Mouse (Mus musculus) kidney, embryonic 14.5 days (tissue): ENCODE measurements around the gene Fgfr3. TPM values are rescaled to one million over a fixed set of nuclear protein-coding genes. Genes with fewer than 3 reads are reported as not detected.
A peak's percentile ranks its signal among the peaks of the same experiment; 100 is the strongest.

Source experiments
- ATAC-seq: fragments of 200-750 bp; cut with Nextera tagmentation; 2 replicates; pipeline ENCODE4 v1.8.0; 2017; ENCODE audit warnings: moderate number of reproducible peaks, mild to moderate bottlenecking, moderate TSS enrichment, moderate library complexity; ENCODE audit not compliant: low FRiP score, low TSS enrichment
- H3K27ac ChIP-seq: fragments of 300-500 bp; sonication (generic); 2 replicates; pipeline ENCODE4 v1.5.1; 2014; ENCODE audit warnings: low read depth, mild to moderate bottlenecking, low read length, moderate library complexity, mixed read lengths
- H3K27me3 ChIP-seq: fragments of 300-500 bp; sonication (generic); 2 replicates; pipeline ENCODE4 v1.6.1; 2014; ENCODE audit warnings: mild to moderate bottlenecking, low read length; ENCODE audit not compliant: control insufficient read depth, insufficient read depth
- H3K36me3 ChIP-seq: fragments of 300-500 bp; sonication (generic); 2 replicates; pipeline ENCODE4 v1.6.1; 2014; ENCODE audit warnings: low read length, mixed read lengths; ENCODE audit not compliant: control insufficient read depth, insufficient read depth
- H3K4me1 ChIP-seq: fragments of 300-500 bp; sonication (generic); 2 replicates; pipeline ENCODE4 v1.6.1; 2014; ENCODE audit warnings: low read length, mixed read lengths; ENCODE audit not compliant: control insufficient read depth, insufficient read depth
- H3K4me2 ChIP-seq: fragments of 300-500 bp; sonication (generic); replicated peaks from 2 replicates; pipeline ENCODE4 v1.6.1; 2014; ENCODE audit warnings: low read depth, mild to moderate bottlenecking, low read length
- H3K4me3 ChIP-seq: fragments of 300-500 bp; sonication (generic); 2 replicates; pipeline ENCODE4 v1.5.1; 2014; ENCODE audit warnings: mild to moderate bottlenecking, low read length
- H3K9ac ChIP-seq: fragments of 300-500 bp; sonication (generic); 2 replicates; pipeline ENCODE4 v1.6.1; 2014; ENCODE audit warnings: low read depth, mild to moderate bottlenecking, low read length, moderate library complexity
- H3K9me3 ChIP-seq: fragments of 300-500 bp; sonication (generic); 2 replicates; pipeline ENCODE4 v1.6.1; 2016; ENCODE audit warnings: low read length; ENCODE audit not compliant: control insufficient read depth
- whole genome bisulfite sequencing: fragments of 180-500 bp; shearing (Covaris S2); extraction: QIAGEN DNeasy Blood & Tissue Kit; methylation state at CpG from one replicate; pipeline ENCODE4 v1.1.7; 2014; 5-methylcytosine and 5-hydroxymethylcytosine counted together
- polyA plus RNA-seq: library from polyadenylated mRNA; unstranded; fragments of >200 nt; fragmentation: Nextera tagmentation; extraction: Ambion mirVana; gene quantifications from 2 replicates; pipeline ENCODE4 v1.2.1, GENCODE M21; 2014

The Fgfr3 gene
- polyA plus RNA-seq, 1 experiment from 2014 or later: 13.8 TPM

- Histone ChIP-seq H3K4me1 (peaks cover 10% of the 10 kb centered on the region), H3K4me3 (no peak overlapping the region), H3K27ac (no peak overlapping the region), H3K9ac (no peak overlapping the region), H3K4me2 (no peak overlapping the region), H3K9me3 (no peaks in the 10 kb centered on the region), H3K36me3 (no peaks in the 10 kb centered on the region), H3K27me3 (no peaks in the 10 kb centered on the region)
- no peak for ATAC-seq
- WGBS: 98% methylated on average over 4 of the region's 4 CpGs
These were observed 36.5 kb upstream of the Fgfr3 start for GRCm38 (mm10) chr5:33684932-33685331.

GRCm38 (mm10) chr5:33687142-33687541 lies 34.3 kb upstream of the Fgfr3 start:
- Histone ChIP-seq H3K4me3 (no peak overlapping the region), H3K4me2 (no peak overlapping the region), H3K9me3 (no peaks in the 10 kb centered on the region), H3K36me3 (no peaks in the 10 kb centered on the region), H3K27me3 (no peaks in the 10 kb centered on the region), H3K27ac (no peak overlapping the region), H3K9ac (no peak overlapping the region), H3K4me1 (peaks cover 19% of the 10 kb centered on the region)
- no peak for ATAC-seq
- 69% methylated on average over 4 of the region's 4 CpGs for WGBS

GRCm38 (mm10) chr5:33688278-33689220 lies 32.9 kb upstream of the Fgfr3 start:
- Histone ChIP-seq H3K4me2 (no peak overlapping the region), H3K4me3 (no peak overlapping the region), H3K4me1 (peaks cover 30% of the 10 kb centered on the region), H3K27me3 (no peaks in the 10 kb centered on the region; the same call in 1 of the 2 replicates), H3K9ac (no peak overlapping the region), H3K36me3 (no peaks in the 10 kb centered on the region), H3K27ac (no peak overlapping the region), H3K9me3 (no peaks in the 10 kb centered on the region)
- ATAC-seq: no peak
- 64% methylated on average over 14 of the region's 14 CpGs for WGBS

GRCm38 (mm10) chr5:33689221-33689844 lies 32.1 kb upstream of the Fgfr3 start:
- H3K4me3 ChIP-seq: no peak overlapping the region
- no peak overlapping the region for H3K9ac ChIP-seq
- no peak overlapping the region for H3K4me2 ChIP-seq
- H3K36me3 ChIP-seq: no peaks in the 10 kb centered on the region
- peaks cover 33% of the 10 kb centered on the region for H3K4me1 ChIP-seq
- no peak overlapping the region for H3K27ac ChIP-seq
- no peaks in the 10 kb centered on the region; the same call in 1 of the 2 replicates for H3K27me3 ChIP-seq
- no peak; the same call in 1 of the 2 replicates for ATAC-seq
- no peaks in the 10 kb centered on the region for H3K9me3 ChIP-seq
- 51% methylated on average over 20 of the region's 20 CpGs for WGBS

GRCm38 (mm10) chr5:33689852-33690645 lies 31.4 kb upstream of the Fgfr3 start:
- WGBS: 77% methylated on average over 11 of the region's 11 CpGs

GRCm38 (mm10) chr5:33692393-33692792 lies 29.1 kb upstream of the Fgfr3 start:
- H3K4me2 ChIP-seq: peak overlapping the region; percentile 28
- WGBS: 2% methylated on average over 24 of the region's 24 CpGs
- H3K4me1 ChIP-seq: peaks cover 50% of the 10 kb centered on the region
- H3K9ac ChIP-seq: peak overlapping the region; percentile 19; the same call in 1 of the 2 replicates
- H3K4me3 ChIP-seq: no peak overlapping the region
- H3K36me3 ChIP-seq: no peaks in the 10 kb centered on the region
- peaks cover 18% of the 10 kb centered on the region for H3K27me3 ChIP-seq
- H3K9me3 ChIP-seq: no peaks in the 10 kb centered on the region
- H3K27ac ChIP-seq: peak overlapping the region; percentile 52; the same call in 1 of the 2 replicates
- peak; percentile 33 for ATAC-seq

More at GRCm38 (mm10) chr5:33689852-33690645, 31.4 kb upstream of the Fgfr3 start:
- Histone ChIP-seq H3K4me3 (no peak overlapping the region), H3K4me2 (no peak overlapping the region), H3K27me3 (no peaks in the 10 kb centered on the region; the same call in 1 of the 2 replicates), H3K36me3 (no peaks in the 10 kb centered on the region), H3K27ac (no peak overlapping the region), H3K9ac (0 out of 2 replicates have a peak overlapping the region, but pooled peaks have one; percentile 12), H3K9me3 (no peaks in the 10 kb centered on the region), H3K4me1 (peaks cover 40% of the 10 kb centered on the region)
- ATAC-seq: peak; percentile 8; the same call in 1 of the 2 replicates

- H3K27ac ChIP-seq: no peak overlapping the region
- ATAC-seq: no peak
- no peaks in the 10 kb centered on the region for H3K36me3 ChIP-seq
- H3K27me3 ChIP-seq: peaks cover 18% of the 10 kb centered on the region
- H3K4me1 ChIP-seq: peaks cover 55% of the 10 kb centered on the region
- H3K9me3 ChIP-seq: no peaks in the 10 kb centered on the region
- 64% methylated on average over 9 of the region's 9 CpGs for WGBS
- H3K4me3 ChIP-seq: no peak overlapping the region
- H3K9ac ChIP-seq: no peak overlapping the region
- no peak overlapping the region for H3K4me2 ChIP-seq
These were observed 27.0 kb upstream of the Fgfr3 start for GRCm38 (mm10) chr5:33694461-33694847.

- peak overlapping the region; percentile 72 for H3K9ac ChIP-seq
- 0 out of 2 replicates have a peak overlapping the region, but pooled peaks have one; percentile 42 for H3K27ac ChIP-seq
- peak; percentile 69 for ATAC-seq
- H3K36me3 ChIP-seq: no peaks in the 10 kb centered on the region
- peak overlapping the region; percentile 93 for H3K4me2 ChIP-seq
- 3% methylated on average over 56 of the region's 71 CpGs for WGBS
- peaks cover 51% of the 10 kb centered on the region for H3K4me1 ChIP-seq
- H3K4me3 ChIP-seq: peak overlapping the region; percentile 46
- peaks cover 18% of the 10 kb centered on the region for H3K27me3 ChIP-seq
- no peaks in the 10 kb centered on the region for H3K9me3 ChIP-seq
These were observed 26.4 kb upstream of the Fgfr3 start for GRCm38 (mm10) chr5:33694848-33695717.
